Mouse (Mus musculus) cerebellum, postnatal 10 days (tissue): ENCODE data around the gene Spaca9.

Experiments
- DNase-seq, 2 experiments: peaks; one replicate each; pipeline ENCODE4 v3.0.0; 2021; ENCODE audit warnings: mixed read lengths in 2 of 2

The Spaca9 gene

DNA sequence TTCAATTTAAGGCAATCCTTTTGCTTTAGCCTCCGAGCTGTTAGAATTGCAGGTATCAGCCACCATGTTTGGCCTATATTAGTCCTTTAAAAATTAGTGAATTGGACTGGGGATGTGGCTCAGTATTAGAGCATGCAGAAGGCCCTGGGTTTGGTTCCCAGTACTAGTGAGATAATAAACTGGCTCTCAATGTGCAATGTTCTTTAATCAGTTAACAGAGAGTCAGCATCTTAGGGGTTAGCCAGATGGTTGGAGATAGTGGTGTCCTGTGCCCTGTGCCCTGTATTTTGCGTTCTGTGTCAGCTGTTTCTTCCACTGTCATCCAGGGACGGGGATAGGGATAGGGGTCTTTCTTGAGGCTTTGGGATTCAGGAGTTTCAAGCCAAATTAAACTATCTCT is 36.6 kb downstream of the Spaca9 start:
- no peak for DNase-seq

DNA sequence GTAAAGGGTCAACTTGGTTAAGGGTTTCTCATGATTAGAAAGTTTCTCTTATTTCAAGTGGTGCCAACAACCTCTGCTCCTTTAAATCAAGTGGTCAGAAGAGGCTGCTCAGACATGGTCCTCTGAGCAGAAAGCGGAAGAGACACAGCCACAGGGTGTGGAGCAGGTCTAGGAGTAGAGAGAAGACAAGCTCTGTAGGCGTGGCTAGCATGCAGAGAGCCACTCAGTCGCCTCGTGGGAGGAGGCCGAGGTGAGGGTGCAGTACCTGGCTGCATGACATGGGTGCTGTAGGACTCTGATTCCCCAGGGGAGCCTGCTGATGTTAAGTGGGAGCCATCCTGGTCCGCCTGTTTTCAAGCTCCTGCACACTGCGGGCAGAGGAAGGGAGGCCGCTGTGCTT is 43.3 kb downstream of the Spaca9 start:
- no peak for DNase-seq

DNA sequence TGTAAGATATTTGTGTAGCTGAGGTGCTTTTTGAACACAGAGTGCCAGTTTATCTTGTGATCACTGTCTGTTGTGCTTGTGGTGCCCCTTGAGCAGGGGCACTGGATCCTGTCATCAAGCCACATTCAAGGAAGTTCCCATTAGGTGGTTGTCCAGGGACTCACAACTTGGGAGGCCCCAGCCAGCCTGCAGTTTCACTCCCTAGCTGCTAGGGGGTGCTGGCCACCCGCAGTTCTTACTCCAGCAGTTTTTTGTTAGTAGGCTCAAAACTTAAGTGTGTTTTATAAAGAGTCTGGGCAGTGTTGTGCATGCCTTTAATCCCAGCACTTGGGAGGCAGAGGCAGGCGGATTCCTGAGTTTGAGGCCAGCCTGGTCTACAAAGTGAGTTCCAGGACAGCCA is 45.2 kb downstream of the Spaca9 start:
- peak in 1 of 2 experiments; percentile 24 for DNase-seq

DNA sequence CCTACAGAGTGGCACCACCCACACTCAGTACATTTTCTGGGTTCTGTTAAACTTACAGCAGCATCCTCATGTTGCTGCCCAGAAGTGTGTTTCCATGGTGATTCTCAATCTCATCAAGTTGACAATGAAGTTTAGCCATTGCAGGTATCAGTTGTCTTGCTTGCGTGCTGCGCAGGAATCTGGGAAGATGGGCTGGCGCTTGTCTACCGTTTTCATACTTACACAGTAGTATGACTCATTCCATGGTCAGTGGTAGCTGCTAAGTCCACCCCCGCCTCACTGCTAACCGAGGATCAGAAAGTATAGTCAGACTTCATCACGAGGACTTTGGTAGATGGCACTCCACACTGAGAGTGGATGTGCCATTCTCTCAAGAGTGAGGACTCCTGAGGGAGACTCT is 46.2 kb downstream of the Spaca9 start:
- no peak for DNase-seq

DNA sequence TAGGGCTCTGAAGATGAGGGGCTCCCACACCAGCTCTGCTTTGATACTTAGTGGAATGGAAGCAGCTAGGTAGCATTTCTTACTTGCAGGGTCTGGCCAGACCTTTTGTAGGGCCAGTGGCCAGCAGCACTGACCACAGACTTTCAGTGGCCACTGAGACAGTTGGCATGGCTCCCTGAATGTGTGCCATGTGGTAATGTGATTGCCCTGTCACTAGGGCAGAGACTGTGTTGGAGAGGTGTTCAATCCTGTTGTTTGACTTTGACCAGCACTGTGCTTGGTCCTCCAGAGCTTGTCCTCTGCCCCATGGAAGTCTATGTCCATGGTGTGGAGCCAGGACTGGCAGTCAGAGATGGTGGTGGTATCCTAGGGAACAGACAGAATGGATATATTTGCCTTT is 49.0 kb downstream of the Spaca9 start:
- DNase-seq, result peak; percentile 73 to 78

DNA sequence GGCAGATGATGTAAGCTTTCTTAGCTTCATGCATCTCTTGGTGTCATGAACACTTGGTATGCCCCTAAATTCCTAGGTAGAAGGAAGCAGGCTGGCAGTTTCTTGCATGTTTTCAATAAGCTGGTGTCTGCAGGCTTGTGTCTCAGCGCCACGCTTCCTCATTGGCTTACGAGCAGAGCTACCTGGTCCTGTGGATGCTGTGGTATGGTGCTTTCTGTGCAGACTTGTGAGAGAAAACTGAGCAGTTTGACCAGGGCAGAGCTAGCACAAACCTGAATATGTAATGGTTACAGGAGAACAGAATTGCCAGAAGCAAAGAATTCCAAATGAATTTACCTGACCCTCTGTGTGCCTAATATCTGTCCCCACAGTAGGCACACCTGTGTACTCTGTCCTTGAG is 56.4 kb downstream of the Spaca9 start:
- DNase-seq, result no peak
